Mouse (Mus musculus) cerebellum, adult 11-12 months (tissue): Measurements from ENCODE around the gene Mex3b.

Source experiments
- DNase-seq: peaks from one replicate; pipeline ENCODE4 v3.0.0; 2022

Mex3b gene

DNA sequence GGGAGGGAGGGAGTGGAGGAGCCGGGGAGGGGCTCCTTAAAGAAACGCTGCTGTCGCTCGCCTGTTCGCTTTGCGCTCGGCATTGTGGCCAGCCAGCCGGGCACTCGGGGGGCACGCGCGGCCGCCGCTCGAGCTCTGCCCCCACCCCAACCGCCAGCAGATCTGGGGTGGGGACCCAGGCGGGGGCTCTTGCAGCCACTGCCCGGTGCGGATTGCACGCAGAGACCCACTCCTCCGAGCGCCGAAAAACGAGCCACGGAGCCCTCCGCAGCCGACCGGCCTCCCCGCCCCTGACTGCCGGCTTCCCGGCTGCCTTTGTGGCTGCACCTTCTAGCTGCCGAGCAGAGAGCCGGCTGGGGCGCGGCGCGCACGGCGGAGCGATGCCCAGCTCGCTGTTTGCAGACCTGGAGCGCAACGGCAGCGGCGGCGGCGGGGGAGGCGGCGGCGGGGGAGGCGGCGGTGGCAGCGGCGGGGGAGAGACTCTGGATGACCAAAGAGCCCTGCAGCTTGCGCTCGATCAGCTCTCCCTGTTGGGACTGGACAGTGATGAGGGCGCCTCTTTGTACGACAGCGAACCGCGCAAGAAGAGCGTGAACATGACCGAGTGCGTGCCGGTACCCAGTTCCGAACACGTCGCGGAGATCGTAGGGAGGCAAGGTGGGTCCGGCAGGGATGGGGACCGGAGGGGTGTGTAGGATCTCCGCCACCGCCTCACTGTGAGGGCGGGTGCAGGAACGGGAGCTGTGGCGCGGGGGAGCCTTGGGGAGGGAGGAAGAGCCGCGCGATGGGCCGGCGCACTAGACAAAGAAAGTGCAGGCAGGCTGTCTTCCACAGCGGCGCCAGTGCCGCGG, at the start of gene Mex3b:
Gene Mex3b (plus strand): TSS at position 63 of the 851 bp plus-strand sequence.
- DNase-seq, result peak; percentile 77

DNA sequence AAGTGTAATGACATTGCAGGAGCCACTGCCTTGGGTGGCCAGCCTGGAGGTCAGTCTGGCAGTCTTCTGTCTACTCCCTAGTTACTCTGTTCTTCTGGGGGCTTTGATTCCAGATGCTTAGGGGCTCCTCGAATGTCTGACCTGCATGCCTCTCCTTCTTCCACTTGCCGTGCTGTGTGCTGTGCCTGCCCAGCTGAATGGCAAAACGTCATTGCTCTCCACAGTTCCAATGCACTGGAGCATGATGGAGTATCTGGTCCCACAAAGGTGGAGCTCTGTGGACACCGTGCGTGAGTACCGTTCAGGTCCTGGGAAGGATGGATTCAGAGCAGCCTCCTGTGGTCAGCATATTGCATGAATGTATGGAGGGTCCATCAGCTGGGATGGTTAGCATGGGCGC, 47.6 kb upstream of the Mex3b start:
- no peak for DNase-seq

DNA sequence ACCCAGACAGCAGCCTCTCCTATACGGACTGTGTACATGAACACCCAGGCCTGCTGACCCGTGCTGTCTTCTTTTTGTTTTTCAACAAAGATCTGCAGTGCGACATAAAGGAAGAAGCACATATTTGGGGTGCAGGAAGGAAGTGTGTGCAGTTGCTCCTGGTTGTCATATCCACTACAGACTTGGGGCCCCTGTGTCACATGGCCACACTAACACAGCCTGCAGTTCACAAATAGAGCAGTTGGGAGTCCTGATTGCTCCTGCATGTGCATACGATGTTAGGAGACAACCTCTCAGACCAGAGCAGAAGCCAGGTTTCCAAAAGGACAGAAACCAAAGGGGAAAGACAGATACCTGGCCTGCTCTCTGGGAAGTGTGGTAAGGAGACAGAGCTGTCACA, 46.5 kb upstream of the Mex3b start:
- DNase-seq, result no peak

DNA sequence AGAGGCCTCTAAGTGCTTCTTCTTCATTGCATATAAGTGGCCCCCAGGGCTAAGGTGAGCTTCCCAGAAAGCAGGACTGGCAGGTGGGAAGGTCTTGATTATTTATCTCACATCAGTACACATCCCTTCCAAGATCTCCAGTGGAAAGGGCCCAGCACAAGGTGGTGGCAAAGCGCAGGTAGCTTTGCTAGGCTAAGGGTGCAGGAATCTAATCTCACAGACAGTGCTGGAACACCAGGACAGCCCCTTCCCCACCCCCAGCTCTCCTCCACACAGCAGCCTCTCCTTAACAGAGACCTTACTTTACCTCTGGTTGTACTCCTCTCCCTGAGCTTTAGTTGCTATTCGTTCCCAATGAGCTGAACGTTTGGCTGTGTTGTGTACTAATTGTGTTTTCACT, 45.6 kb upstream of the Mex3b start:
- DNase-seq, result no peak

DNA sequence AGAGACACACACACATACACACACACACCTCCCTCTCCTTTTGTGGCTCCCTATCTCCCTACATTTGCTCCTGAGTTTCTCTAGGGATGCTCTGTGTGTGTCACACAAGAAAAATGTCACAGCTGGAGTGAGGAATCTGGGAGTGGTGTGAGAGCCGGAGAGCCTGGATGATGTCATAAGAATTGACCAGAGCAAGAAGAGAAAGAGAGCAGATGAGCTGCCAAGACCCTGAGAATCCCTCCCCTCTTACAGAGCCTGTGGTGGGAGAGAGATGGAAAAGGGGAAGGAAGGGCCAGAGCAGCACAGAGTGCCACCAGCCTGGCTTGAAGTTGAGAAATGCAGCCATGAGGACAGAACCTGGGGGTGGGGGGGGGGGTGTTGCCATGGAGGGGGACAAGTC, 44.6 kb upstream of the Mex3b start:
- no peak for DNase-seq

DNA sequence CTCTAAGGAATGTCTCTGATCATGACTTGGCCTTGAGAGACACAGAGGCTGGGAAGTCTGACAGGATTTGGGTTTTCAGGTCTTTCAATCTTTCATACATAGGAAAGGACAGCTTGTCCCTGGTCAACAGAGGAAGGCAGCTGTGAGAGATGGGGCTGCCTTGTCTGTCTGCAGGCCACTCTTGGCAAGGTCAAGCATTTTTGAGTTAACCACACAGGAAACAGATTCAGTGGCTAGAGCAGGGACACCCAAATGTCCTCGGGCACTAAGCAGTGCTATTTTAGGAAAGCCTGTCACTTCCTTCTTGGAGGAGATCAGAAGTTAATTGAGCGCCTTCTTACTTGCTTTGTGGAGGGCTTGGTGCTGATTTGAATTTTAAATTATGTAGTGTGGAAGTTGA, 38.9 kb upstream of the Mex3b start:
- no peak for DNase-seq

DNA sequence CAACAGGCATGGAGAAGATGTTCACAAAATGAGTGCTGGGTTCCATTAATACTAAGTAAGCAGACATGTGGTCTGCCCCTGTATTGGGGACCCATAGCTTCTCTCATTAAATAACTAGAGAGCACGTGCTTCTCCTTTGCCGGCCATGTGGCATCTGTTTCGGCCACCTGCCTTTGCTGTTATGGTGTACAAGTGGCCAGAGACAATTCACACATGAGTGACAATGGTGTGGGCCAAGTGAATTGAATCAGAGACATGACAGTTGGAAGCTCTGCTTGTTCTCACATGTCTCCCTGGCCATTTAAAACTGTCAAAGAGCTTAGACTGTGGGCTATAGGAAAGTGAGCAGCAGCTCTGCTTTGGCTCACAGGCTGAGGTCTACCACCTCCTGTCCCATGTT, 37.6 kb upstream of the Mex3b start:
- no peak for DNase-seq

DNA sequence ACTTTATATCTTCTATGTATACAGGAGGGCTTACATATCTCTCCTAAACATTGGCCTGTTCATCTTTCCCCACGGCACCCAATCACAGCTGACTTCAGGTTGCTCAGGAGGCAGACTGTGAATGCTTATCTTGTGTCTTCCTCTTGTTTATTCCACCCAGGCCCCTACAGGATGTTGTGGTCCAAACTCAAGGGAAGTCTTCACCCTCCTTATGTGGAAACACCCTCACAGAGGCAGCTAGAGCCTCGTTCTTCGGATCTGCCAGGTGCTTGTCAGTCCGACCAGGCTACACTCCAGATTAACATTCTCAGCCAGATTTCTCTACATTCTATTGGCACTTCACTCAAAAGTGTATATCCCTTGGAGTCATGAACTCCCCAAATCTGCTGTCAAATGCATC, 32.7 kb upstream of the Mex3b start:
- no peak for DNase-seq

DNA sequence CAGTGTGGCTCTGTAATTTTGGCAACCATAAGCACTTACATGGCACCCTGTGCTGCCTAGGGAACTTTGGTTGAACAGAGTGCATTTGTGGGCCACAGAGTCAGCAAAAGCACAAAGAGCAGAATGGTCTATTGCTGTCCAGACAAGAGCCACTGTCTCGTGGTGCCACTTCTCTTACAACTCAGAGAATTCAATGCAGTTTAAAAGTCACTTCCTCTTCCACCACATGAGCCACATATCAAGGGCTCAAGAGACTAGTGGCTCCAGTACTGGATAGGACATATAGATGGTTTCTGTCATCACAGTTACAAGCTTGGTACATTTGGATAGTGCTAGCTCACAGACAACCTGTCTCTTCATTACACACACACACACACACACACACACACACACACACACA, 28.7 kb upstream of the Mex3b start:
- no peak for DNase-seq

DNA sequence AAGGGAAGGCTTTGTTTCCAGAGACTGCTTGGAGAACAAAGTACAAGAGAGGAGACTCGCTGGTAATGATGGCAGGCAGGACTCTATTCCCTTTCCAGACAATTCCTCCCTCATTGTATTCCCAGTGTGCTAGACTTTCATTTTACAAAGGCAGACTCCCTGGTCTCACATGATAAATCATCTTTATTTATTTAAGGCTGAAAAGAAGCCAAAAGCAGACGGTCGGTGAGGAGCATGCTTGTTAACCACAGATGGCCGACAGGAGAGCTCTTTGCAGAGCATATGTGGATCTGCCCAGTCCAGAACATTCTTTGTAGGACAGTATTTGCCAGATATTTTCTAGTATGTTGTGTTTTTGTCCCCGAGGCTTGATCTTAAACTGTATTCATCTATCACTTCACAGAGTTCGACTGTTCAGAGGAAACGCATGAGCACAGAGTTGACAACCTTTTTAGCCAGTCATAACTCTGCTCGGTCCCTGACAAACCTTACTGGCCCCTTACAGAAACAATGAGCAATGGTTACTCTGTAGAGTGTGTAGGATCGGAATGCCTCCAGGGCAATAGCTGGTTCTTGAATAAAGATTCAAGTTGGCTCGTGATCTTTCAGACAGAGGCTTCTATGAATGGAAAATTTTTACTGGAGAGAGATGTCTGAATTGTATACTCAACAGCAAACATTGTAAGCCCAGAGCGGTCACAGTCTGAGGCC, 28.0 kb upstream of the Mex3b start:
- no peak for DNase-seq

DNA sequence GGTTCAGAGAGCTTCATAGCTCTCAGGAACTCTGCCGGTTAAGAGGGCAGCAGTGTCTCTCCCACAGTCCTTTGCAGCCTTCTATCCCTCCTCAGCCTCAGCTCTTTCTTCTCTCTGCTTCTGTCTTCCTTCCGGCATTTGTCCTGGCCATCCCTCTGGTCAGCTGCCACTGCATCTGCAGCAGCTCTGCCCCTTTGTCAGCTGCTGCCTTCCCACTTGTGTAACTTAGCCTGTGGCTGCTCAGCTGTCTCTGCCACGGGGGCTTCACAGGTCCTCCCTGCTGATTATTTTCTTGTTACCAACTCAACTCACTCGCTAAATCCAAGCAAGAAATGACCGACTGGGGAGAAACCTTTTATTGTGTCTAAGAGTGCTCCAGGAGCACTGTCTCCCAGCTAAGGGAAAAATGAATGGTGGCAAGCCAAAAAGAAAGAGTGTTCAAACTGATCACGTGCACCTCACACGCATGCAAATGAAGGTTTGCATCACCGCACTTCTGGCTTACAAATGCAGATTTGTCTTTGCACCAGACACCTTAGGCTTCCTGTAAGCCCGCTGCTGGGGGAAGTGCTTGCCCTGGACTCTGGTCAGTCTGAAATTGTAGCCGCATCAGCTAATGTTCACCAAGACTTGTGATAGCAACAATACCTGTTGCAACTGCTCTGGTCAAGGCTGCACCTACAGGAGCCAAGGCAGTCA, 24.8 kb upstream of the Mex3b start:
- DNase-seq, result no peak

DNA sequence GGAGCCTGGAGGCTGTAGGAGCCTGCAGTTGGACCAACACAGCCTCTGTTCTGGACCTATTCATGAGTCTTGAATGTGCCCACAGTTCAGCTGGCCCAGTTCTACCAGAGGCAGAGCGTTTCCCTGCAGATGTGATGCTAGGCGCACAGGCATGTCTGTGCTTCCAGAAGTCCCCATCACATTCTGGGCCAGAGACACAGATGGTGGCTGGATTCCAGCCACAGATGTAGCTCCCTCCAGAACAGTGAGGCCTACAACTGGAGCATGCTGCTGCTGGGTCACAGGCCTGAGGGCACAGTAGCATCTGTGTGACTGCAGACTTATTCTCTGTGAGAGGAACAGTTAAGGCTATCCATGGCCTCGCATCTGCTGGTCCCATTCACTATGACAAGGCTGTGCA, 16.4 kb upstream of the Mex3b start:
- no peak for DNase-seq

DNA sequence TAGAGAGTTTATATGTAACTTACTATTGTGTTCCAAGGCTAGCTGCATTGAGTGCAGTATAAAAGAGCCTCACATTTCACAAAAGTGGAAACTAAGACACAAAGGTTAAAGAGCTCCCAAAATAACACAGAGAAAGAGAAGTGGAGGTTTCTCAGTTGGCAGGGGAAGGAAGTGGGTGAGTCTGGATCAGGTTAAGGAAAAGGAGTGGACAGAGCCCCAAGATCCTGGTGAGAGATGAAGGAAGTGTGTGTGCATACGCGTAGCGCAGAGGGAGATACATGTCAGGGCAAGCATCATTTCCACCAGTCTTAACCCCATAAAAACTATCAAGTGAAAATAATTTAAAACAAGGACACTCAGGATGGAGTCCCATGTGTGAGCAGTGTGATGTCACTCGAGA, 15.5 kb upstream of the Mex3b start:
- DNase-seq, result no peak

DNA sequence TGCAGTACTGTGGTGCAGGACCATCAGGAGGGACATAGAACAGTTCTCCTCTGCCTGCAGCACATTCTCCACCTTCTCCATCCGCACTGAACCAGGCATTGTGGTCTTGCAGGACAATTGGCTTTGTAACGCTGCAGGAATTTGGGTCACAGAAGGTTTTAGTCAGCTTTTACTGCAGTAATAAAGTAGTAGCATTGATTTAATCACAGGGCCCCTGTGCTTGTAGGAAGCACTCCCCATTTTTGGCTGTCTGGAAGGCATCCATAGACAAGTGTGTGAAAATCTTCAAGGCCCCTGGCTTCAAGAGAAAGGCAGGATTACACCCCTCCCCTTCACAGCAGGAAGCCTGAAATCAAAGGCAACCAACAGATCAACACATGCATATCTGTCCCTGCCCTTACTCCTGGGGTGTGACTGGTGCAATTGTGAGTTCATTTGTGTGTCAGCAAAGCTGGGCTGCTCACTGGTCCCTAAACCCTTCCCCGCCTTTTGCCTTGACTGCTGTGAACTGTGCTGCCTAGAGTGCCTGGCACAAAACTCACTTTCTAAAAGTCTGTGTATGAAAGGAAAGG, 12.9 kb upstream of the Mex3b start:
- no peak for DNase-seq

DNA sequence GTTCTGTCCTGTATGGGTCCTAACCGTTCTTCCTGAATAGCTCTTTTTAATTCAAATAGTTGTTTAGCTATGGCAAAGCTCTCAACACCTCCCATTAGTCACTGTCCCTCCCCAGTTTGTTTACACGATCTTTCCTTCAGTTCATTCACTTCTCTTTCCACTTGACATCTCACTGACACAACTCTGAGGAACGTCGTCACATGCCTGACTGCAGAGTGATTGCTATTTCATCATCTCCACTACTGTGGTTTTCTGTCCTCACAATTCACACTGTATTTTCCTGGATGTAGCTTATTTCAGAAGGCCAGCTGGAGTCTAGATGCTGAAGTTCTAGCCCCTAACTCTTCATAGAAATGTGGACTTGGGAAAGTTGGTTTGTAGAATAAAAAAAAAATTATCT, 8.5 kb upstream of the Mex3b start:
- DNase-seq, result no peak

DNA sequence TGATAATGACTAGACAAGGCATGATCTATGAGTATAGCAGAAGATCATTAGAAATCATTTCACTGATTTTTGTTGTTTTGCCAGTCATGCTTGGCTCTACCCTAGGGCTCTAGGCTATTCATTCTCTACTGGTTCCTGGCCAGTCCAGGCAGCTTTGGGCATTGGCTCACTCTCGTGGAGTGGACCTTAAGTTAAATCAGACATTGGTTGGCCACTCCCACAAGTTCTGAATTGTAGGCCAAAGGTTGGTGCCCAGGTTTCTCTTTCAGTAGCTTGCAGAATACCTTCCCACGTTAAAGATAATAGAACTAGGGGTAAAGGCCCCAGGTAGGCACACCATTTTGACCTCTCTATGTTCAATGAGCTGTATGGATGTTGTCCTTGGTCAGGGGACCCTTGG, 6.5 kb upstream of the Mex3b start:
- no peak for DNase-seq

DNA sequence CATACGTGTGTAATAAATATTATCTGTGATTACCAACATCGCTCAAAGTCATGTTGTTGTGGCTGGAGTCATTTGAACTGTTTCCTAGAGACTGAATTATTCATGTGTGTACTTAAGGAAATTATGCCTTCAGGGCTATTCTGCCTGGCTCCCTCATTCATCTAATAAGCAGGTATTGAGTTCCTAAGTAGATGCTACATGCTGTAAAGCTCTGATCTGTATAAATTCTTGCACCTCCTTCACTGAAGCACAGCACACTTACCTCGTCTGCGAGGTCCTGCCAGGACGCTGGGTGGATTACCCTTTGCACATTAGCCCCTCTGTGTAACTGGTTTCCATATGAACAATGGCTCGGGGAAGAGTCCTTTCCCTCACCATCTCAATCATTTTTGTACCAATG, 3.8 kb upstream of the Mex3b start:
- no peak for DNase-seq

DNA sequence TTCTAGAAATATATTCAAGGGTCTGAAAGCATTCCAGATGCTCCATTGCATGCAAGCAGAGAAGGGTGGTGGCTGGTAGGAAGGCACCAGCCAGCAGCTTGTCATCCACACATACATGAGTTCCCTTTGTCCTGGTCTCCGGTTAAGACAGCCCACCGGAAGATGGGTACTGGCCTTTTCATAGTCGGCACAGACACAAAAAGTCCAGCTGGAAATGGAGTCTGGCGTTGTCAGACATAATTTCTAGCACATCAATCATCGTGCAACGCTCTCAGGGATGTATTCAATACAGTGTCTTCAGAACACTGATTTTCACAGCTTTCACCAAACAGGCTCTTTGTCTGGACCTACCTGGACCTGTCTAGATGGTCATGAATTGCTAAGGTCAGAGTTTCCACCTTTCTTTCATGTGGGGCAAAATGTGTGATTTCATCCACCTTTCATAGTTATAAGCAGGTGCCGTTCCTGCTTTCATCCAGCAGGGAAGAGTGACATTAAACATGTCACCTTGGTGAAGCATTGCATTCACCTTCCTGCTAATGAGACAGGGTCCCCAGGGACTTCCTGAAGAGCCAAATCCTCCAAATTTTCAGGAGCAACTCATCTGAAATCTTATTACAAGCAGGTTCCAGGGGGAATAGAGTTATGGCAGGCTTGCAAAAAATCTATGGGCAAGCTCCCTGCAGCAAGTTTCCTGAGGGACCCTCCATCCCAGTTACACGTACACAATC, 2.7 kb upstream of the Mex3b start:
- peak; percentile 35 for DNase-seq

DNA sequence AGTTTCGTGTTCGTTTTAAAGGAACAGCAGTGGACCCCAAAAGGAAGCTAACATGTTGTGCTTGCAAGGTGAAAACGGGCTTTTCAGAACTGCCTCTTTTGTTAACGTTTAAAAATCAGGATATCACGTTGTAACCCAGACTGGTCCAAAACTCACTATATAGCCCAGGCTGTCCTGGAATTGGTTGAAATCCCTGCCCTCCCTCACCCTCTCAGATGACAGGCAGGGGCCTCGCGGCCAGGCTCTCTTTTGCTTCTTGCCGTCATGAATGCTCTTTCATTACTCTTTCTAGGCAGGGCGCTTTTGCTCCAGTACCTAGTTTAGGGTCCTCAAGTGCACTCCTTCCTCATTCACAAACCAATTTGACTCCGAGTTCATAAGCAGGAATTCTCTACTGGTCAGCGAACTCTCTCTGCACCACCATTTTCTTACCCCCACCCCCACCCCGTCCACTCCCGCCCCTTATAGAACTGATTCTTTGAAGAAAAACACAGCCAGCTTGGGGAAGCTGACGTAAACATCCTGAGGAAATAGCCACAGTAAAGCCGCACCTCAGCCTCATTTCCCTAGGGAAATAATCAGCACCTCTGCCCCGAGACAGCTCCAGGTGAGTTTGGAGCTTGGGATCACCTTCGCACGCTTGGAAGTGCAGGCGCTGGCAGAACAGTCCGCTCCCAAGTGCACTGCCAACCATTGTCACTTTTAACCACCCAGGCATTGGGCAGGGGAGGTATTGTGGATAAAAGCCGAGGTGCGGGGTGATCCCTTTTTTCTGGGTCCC, 2.0 kb upstream of the Mex3b start:
- peak; percentile 51 for DNase-seq

DNA sequence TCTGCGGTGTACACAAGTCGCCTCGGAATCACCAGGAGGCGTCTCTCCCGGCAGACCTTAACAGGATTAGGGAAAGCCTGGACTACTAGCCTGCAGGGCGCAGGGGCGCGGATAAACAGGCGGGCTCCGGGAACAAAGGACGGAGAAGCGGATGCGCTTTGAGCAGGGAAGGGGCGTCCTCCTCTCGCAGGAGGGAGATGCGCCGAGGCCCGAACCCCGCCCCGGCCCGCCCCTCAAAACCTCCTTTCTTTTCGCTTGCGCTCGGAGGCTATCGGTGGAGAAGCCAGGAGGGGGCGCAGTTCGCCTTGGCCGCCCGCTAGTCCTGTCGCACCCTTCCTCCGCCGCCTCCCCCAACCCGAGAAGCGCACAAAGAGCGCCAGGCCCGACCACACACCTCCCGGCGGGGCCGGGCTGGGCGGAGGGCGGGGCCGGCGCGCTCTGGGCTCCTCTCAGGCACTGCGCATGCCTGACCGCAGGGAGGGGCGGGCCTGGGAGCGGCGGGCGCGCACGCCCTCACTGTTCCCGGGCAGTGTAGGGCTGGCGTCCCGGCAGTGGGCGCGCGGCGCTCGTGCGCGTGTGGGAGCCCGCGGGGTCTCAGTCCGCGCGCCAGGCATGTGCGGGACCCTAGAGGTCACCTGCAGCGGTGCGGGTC, 1.2 kb upstream of the Mex3b start:
- DNase-seq, result peak; percentile 99

DNA sequence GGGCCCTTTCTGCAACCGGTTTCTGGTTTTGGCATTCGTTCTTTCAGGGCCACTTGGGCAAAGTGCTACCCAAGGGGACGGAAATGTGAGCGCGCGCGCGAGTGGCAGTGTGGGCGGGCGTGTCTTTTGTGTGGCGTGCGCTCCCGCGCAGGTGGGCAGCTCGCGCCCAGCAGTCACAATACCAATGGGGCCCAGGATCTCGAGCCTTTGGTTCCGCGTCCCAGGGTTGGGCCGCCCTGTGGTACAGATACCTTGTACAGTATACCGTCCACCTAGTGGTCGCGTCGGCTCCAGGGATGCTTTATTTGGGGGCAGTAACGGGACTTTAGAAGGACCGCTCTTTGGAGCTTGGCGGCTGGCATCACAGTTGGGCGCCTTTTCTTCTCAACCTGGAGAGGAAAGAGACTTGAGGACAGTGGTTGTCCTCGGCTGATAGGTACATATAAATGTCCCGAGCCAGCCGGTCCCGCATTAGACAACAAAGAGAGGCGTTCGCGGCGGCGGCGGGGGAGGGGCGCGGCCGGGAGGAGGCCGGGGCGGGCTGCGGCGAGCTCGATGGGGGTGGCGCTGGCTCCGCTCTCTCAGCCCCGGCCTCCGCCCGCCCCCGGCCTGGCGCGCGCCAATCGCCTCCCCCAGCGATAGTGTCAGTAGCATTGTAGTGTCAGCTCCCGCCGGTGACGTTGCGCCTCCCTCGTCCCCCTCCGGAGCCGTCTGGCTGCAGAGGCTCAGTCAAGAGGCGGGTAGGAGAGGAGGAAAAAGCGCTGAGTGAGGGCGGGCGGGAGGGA, 455 bp upstream of the Mex3b start:
- peak; percentile 97 for DNase-seq
